Mouse (Mus musculus): ENCODE measurements around the gene Dock3. TPM values are rescaled to one million over a fixed set of nuclear protein-coding genes. Genes with fewer than 3 reads are reported as not detected.

Gene Dock3
- polyA plus RNA-seq, 1 experiment from 2014 or later: 0.45 TPM

- Histone ChIP-seq H3K9ac (ENCODE audit: low read length) (no peak overlapping the region), H3K27me3 (ENCODE audit: control insufficient read depth, insufficient read depth, low read length) (no peaks in the 10 kb centered on the region), H3K9me3 (replicated peaks; ENCODE audit: control insufficient read depth, low read length) (no peaks in the 10 kb centered on the region), H3K4me1 (ENCODE audit: control insufficient read depth, insufficient read depth, low read length) (no peaks in the 10 kb centered on the region), H3K4me2 (ENCODE audit: low read depth, low read length) (no peak overlapping the region), H3K27ac (ENCODE audit: low read length) (no peak overlapping the region), H3K4me3 (replicated peaks; ENCODE audit: low read length) (no peak overlapping the region), H3K36me3 (ENCODE audit: control insufficient read depth, insufficient read depth, low read length) (no peaks in the 10 kb centered on the region)
- no peak for ATAC-seq (ENCODE audit: insufficient read depth, low FRiP score)
- 70% methylated on average over 3 of the region's 3 CpGs for WGBS
These were observed 323.5 kb downstream of the Dock3 start for GRCm38 (mm10) chr9:106908174-106908573.

GRCm38 (mm10) chr9:106906597-106906996 is 325.1 kb downstream of the Dock3 start:
- no peak overlapping the region for H3K27ac ChIP-seq (ENCODE audit: low read length)
- H3K36me3 ChIP-seq (ENCODE audit: control insufficient read depth, insufficient read depth, low read length): no peaks in the 10 kb centered on the region
- H3K9ac ChIP-seq (ENCODE audit: low read length): no peak overlapping the region
- H3K4me3 ChIP-seq (replicated peaks; ENCODE audit: low read length): no peak overlapping the region
- H3K9me3 ChIP-seq (replicated peaks; ENCODE audit: control insufficient read depth, low read length): no peaks in the 10 kb centered on the region
- no peaks in the 10 kb centered on the region for H3K27me3 ChIP-seq (ENCODE audit: control insufficient read depth, insufficient read depth, low read length)
- 88% methylated on average over 8 of the region's 8 CpGs for WGBS
- no peak overlapping the region for H3K4me2 ChIP-seq (ENCODE audit: low read depth, low read length)
- ATAC-seq (ENCODE audit: insufficient read depth, low FRiP score): no peak
- no peaks in the 10 kb centered on the region for H3K4me1 ChIP-seq (ENCODE audit: control insufficient read depth, insufficient read depth, low read length)

DNA sequence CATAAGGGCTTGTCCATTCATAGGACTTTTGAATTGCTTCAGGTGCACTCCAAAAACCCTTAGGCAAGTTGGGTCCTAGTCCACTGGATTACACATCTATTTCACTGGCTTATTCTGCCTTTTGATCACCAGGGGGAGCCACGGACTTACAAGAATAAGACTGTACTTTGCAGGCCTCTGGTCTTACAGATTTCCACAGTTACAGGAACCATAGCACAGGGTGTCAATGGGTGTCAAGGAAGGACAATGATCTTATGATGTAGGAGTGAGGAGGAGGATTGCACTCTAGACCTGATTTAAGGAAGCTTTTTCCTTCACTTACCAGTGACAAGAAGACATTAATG is 327.9 kb downstream of the Dock3 start:
- H3K27ac ChIP-seq (ENCODE audit: low read length): no peak overlapping the region
- no peak for ATAC-seq (ENCODE audit: insufficient read depth, low FRiP score)
- no peaks in the 10 kb centered on the region for H3K9me3 ChIP-seq (replicated peaks; ENCODE audit: control insufficient read depth, low read length)
- no peaks in the 10 kb centered on the region for H3K27me3 ChIP-seq (ENCODE audit: control insufficient read depth, insufficient read depth, low read length)
- H3K4me2 ChIP-seq (ENCODE audit: low read depth, low read length): no peak overlapping the region
- H3K9ac ChIP-seq (ENCODE audit: low read length): no peak overlapping the region
- no peaks in the 10 kb centered on the region for H3K4me1 ChIP-seq (ENCODE audit: control insufficient read depth, insufficient read depth, low read length)
- no peak overlapping the region for H3K4me3 ChIP-seq (replicated peaks; ENCODE audit: low read length)
- no peaks in the 10 kb centered on the region for H3K36me3 ChIP-seq (ENCODE audit: control insufficient read depth, insufficient read depth, low read length)
- WGBS: 7% methylated on average over 1 of the region's 1 CpGs

GRCm38 (mm10) chr9:106903099-106903790 is 328.5 kb downstream of the Dock3 start:
- Histone ChIP-seq H3K9ac (ENCODE audit: low read length) (no peak overlapping the region), H3K27ac (ENCODE audit: low read length) (no peak overlapping the region), H3K36me3 (ENCODE audit: control insufficient read depth, insufficient read depth, low read length) (no peaks in the 10 kb centered on the region), H3K4me2 (ENCODE audit: low read depth, low read length) (no peak overlapping the region), H3K27me3 (ENCODE audit: control insufficient read depth, insufficient read depth, low read length) (no peaks in the 10 kb centered on the region), H3K4me1 (ENCODE audit: control insufficient read depth, insufficient read depth, low read length) (no peaks in the 10 kb centered on the region), H3K9me3 (replicated peaks; ENCODE audit: control insufficient read depth, low read length) (no peaks in the 10 kb centered on the region), H3K4me3 (replicated peaks; ENCODE audit: low read length) (no peak overlapping the region)
- WGBS: 65% methylated on average over 4 of the region's 4 CpGs
- no peak for ATAC-seq (ENCODE audit: insufficient read depth, low FRiP score)

DNA sequence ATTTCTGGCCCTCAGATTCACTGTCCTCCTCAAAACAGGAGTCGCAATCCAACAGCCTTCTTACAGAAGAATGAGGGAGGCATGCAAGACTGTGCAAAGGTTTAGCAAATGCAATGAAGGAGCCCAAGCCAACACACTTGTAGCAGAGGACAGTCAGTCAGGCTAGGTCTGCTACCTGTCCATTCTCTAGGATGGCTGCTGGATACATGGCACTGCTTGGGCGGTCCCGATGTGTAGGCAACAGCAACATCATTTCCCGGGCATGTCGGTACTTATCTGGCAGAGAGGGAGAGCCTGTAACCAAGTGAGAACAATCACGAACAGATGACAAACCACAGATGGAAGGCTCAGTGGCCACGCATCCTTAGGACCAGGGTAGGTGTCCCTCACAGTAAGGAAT is 330.1 kb downstream of the Dock3 start:
- H3K36me3 ChIP-seq (ENCODE audit: control insufficient read depth, insufficient read depth, low read length): no peaks in the 10 kb centered on the region
- H3K4me1 ChIP-seq (ENCODE audit: control insufficient read depth, insufficient read depth, low read length): no peaks in the 10 kb centered on the region
- WGBS: 88% methylated on average over 7 of the region's 7 CpGs
- no peaks in the 10 kb centered on the region for H3K9me3 ChIP-seq (replicated peaks; ENCODE audit: control insufficient read depth, low read length)
- no peak overlapping the region for H3K9ac ChIP-seq (ENCODE audit: low read length)
- ATAC-seq (ENCODE audit: insufficient read depth, low FRiP score): no peak
- H3K27me3 ChIP-seq (ENCODE audit: control insufficient read depth, insufficient read depth, low read length): no peaks in the 10 kb centered on the region
- no peak overlapping the region for H3K27ac ChIP-seq (ENCODE audit: low read length)
- no peak overlapping the region for H3K4me3 ChIP-seq (replicated peaks; ENCODE audit: low read length)
- H3K4me2 ChIP-seq (ENCODE audit: low read depth, low read length): no peak overlapping the region

DNA sequence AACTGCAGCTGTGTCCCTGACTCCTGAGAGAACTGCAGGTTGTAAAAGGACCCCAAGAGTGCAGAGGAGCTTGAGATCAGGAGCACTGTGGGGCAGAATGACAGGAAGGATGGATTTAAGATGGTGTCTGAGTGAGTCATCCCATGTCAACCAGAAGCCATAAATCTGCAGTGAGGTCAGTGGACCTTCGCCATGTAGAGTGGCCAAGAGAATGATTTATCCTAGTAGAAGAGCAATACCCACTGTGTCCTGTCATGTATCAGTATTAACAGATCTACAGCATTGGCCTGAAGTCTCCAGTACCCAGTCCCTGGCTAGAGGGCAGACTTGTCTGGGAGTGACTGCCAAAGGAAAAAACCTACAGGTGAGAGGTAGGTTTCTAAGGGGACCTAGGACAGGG is 332.8 kb downstream of the Dock3 start:
- Histone ChIP-seq H3K36me3 (ENCODE audit: control insufficient read depth, insufficient read depth, low read length) (no peaks in the 10 kb centered on the region), H3K9me3 (replicated peaks; ENCODE audit: control insufficient read depth, low read length) (no peaks in the 10 kb centered on the region), H3K4me2 (ENCODE audit: low read depth, low read length) (no peak overlapping the region), H3K27me3 (ENCODE audit: control insufficient read depth, insufficient read depth, low read length) (no peaks in the 10 kb centered on the region), H3K9ac (ENCODE audit: low read length) (no peak overlapping the region), H3K4me3 (replicated peaks; ENCODE audit: low read length) (no peak overlapping the region), H3K4me1 (ENCODE audit: control insufficient read depth, insufficient read depth, low read length) (no peaks in the 10 kb centered on the region), H3K27ac (ENCODE audit: low read length) (no peak overlapping the region)
- ATAC-seq (ENCODE audit: insufficient read depth, low FRiP score): no peak
- WGBS: 63% methylated on average over 1 of the region's 1 CpGs

- no peak for ATAC-seq (ENCODE audit: insufficient read depth, low FRiP score)
- H3K9ac ChIP-seq (ENCODE audit: low read length): no peak overlapping the region
- no peaks in the 10 kb centered on the region for H3K9me3 ChIP-seq (replicated peaks; ENCODE audit: control insufficient read depth, low read length)
- H3K4me2 ChIP-seq (ENCODE audit: low read depth, low read length): no peak overlapping the region
- H3K4me1 ChIP-seq (ENCODE audit: control insufficient read depth, insufficient read depth, low read length): peaks cover 18% of the 10 kb centered on the region
- no peak overlapping the region for H3K27ac ChIP-seq (ENCODE audit: low read length)
- H3K4me3 ChIP-seq (replicated peaks; ENCODE audit: low read length): no peak overlapping the region
- WGBS: 52% methylated on average over 3 of the region's 3 CpGs
- no peaks in the 10 kb centered on the region for H3K27me3 ChIP-seq (ENCODE audit: control insufficient read depth, insufficient read depth, low read length)
- 0 out of 2 replicates have a peak, but pooled peaks cover 7% of the 10 kb centered on the region for H3K36me3 ChIP-seq (ENCODE audit: control insufficient read depth, insufficient read depth, low read length)
These were observed 338.4 kb downstream of the Dock3 start for GRCm38 (mm10) chr9:106893327-106893726.

DNA sequence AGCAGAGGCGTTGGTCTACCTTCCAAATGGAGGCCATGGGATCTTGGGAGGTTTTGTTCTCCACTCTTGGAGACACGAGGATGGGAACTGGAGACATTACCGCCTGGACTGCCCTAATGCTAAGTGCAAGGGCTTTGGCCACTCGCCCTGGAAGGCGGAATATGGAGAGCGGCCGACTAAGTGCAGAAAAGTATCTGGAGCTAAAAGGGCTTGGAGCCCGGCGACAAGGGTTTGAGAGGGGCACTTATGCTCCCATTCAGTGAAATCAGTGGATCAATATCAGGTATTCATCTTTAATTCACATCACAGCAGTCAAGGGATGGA is 339.2 kb downstream of the Dock3 start:
- H3K9me3 ChIP-seq (replicated peaks; ENCODE audit: control insufficient read depth, low read length): no peaks in the 10 kb centered on the region
- 0 out of 2 replicates have a peak, but pooled peaks cover 7% of the 10 kb centered on the region for H3K36me3 ChIP-seq (ENCODE audit: control insufficient read depth, insufficient read depth, low read length)
- 0% methylated on average over 9 of the region's 9 CpGs for WGBS
- H3K4me1 ChIP-seq (ENCODE audit: control insufficient read depth, insufficient read depth, low read length): peaks cover 22% of the 10 kb centered on the region
- H3K4me3 ChIP-seq (replicated peaks; ENCODE audit: low read length): peak overlapping the region; percentile 80
- ATAC-seq (ENCODE audit: insufficient read depth, low FRiP score): no peak
- peak overlapping the region; percentile 88 for H3K4me2 ChIP-seq (ENCODE audit: low read depth, low read length)
- H3K27me3 ChIP-seq (ENCODE audit: control insufficient read depth, insufficient read depth, low read length): no peaks in the 10 kb centered on the region
- H3K27ac ChIP-seq (ENCODE audit: low read length): peak overlapping the region; percentile 96
- H3K9ac ChIP-seq (ENCODE audit: low read length): peak overlapping the region; percentile 89

- Histone ChIP-seq H3K4me1 (ENCODE audit: control insufficient read depth, insufficient read depth, low read length) (peaks cover 25% of the 10 kb centered on the region), H3K4me3 (replicated peaks; ENCODE audit: low read length) (peak within 1 kb of the TSS; percentile 80), H3K27me3 (ENCODE audit: control insufficient read depth, insufficient read depth, low read length) (no peaks in the 10 kb centered on the region), H3K9me3 (replicated peaks; ENCODE audit: control insufficient read depth, low read length) (no peaks in the 10 kb centered on the region), H3K27ac (ENCODE audit: low read length) (peak within 1 kb of the TSS; percentile 96), H3K36me3 (ENCODE audit: control insufficient read depth, insufficient read depth, low read length) (0 out of 2 replicates have a peak, but pooled peaks cover 7% of the 10 kb centered on the region), H3K9ac (ENCODE audit: low read length) (peak within 1 kb of the TSS; percentile 91), H3K4me2 (ENCODE audit: low read depth, low read length) (peak within 1 kb of the TSS; percentile 88)
- peak; percentile 98 for ATAC-seq (ENCODE audit: insufficient read depth, low FRiP score)
- under 1% methylated on average over 59 of the region's 59 CpGs for whole genome bisulfite sequencing
These were observed 339.7 kb downstream of the Dock3 start, which contains the start of gene Manf for GRCm38 (mm10) chr9:106891829-106892551. Gene Manf (minus strand): TSS chr9:106891979.
